Mouse (Mus musculus) hindbrain, embryonic 10.5 days (tissue): ENCODE measurements at regions not wholly inside any gene's neighbourhood (a gene's known extent, or its start where the extent isn't known, plus 50 kb on each side); places are given as distances from the start of the nearest gene placed in this dataset.

Experiments used
- DNase-seq: peaks from one replicate; pipeline ENCODE4 v3.0.0-alpha.2; 2017; ENCODE audit warnings: low spot score
- H3K27ac ChIP-seq: fragments of 300-500 bp; sonication (generic); 2 replicates; pipeline ENCODE4 v1.5.1; 2016; ENCODE audit warnings: mild to moderate bottlenecking, moderate library complexity
- H3K27me3 ChIP-seq: fragments of 300-500 bp; sonication (generic); 2 replicates; pipeline ENCODE4 v1.6.1; 2016; ENCODE audit warnings: mild to moderate bottlenecking; ENCODE audit not compliant: poor library complexity, insufficient read depth, severe bottlenecking
- H3K36me3 ChIP-seq: fragments of 300-500 bp; sonication (generic); 2 replicates; pipeline ENCODE4 v1.6.1; 2016; ENCODE audit warnings: mild to moderate bottlenecking, moderate library complexity
- H3K4me1 ChIP-seq: fragments of 300-500 bp; sonication (generic); replicated peaks from 2 replicates; pipeline ENCODE4 v1.6.1; 2016; ENCODE audit warnings: mild to moderate bottlenecking
- H3K4me3 ChIP-seq: fragments of 300-500 bp; sonication (generic); 2 replicates; pipeline ENCODE4 v1.5.1; 2016; ENCODE audit warnings: mild to moderate bottlenecking, moderate library complexity
- H3K9me3 ChIP-seq: fragments of 300-500 bp; sonication (generic); 2 replicates; pipeline ENCODE4 v1.6.1; 2016; ENCODE audit warnings: mild to moderate bottlenecking, moderate library complexity
- WGBS: fragments of 180-500 bp; shearing (Covaris S2); methylation state at CpG from one replicate; pipeline ENCODE4 v1.1.7; 2016; 5-methylcytosine and 5-hydroxymethylcytosine counted together

DNA sequence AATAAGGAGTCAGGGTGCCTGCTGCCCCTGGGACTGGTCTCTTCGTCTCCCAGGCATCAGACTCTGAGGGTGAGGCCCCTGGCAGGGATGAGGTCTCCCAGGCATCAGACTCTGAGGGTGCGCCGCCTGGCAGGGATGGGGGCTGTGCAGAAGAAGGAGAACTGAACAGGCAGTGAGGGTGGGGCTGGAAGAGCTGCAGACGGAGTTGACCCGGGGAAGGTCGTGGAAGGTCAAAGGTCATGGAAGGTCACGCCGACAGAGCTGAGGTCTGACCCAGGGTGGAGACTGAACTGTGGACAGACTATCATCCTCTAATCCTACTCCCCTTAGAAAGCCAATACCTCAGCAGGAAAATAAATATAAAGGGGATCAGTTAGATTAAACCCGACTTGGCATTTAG is 50.6 kb upstream of the Grik3 start:
- 24% methylated on average over 9 of the region's 9 CpGs for WGBS
- no peak overlapping the region for H3K4me3 ChIP-seq
- no peaks in the 10 kb centered on the region for H3K36me3 ChIP-seq
- H3K4me1 ChIP-seq, result peaks cover 39% of the 10 kb centered on the region
- DNase-seq, result no peak
- no peak overlapping the region for H3K27ac ChIP-seq
- H3K27me3 ChIP-seq, result peaks cover 9% of the 10 kb centered on the region; the same call in 1 of the 2 replicates
- no peaks in the 10 kb centered on the region for H3K9me3 ChIP-seq

- 82% methylated on average over 13 of the region's 13 CpGs for WGBS
- Histone ChIP-seq H3K9me3 (no peaks in the 10 kb centered on the region), H3K27me3 (peaks cover 9% of the 10 kb centered on the region; the same call in 1 of the 2 replicates), H3K27ac (peak overlapping the region; percentile 40; the same call in 1 of the 2 replicates), H3K4me1 (peaks cover 46% of the 10 kb centered on the region), H3K4me3 (no peak overlapping the region), H3K36me3 (no peaks in the 10 kb centered on the region)
- no peak for DNase-seq
These were observed 53.2 kb upstream of the Grik3 start for GRCm38 (mm10) chr4:125437161-125437822.

DNA sequence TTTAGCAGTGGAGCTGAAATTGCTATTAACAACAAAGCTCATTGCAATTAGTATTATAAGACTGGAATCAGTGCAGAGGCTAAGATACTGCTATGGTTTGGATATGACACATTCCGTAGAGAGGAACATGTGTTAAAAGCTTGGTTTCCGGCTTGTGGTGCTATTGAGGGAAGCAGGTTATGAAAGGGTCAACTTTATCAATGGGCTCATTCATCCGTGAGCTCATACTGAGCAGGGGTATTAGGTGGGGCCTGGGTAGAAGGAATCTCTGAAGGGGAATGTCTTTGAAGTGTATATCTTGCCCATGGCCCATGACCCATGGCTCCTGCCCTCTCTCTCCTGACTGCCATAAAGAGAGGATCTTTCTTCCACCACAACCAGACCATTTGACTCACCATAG is 57.0 kb upstream of the Grik3 start:
- WGBS, result 32% methylated on average over 3 of the region's 3 CpGs
- no peak for DNase-seq

GRCm38 (mm10) chr4:125431648-125432047 is 58.9 kb upstream of the Grik3 start:
- Histone ChIP-seq H3K4me3 (no peak overlapping the region), H3K36me3 (no peaks in the 10 kb centered on the region), H3K9me3 (no peaks in the 10 kb centered on the region), H3K27me3 (peaks cover 11% of the 10 kb centered on the region), H3K27ac (no peak overlapping the region), H3K4me1 (peaks cover 16% of the 10 kb centered on the region)
- DNase-seq, result no peak

More for the DNA sequence above, 57.0 kb upstream of the Grik3 start:
- H3K4me3 ChIP-seq, result no peak overlapping the region
- peaks cover 25% of the 10 kb centered on the region for H3K4me1 ChIP-seq
- peaks cover 11% of the 10 kb centered on the region; the same call in 1 of the 2 replicates for H3K27me3 ChIP-seq
- 0 out of 2 replicates have a peak overlapping the region, but pooled peaks have one; percentile 2 for H3K27ac ChIP-seq
- no peaks in the 10 kb centered on the region for H3K36me3 ChIP-seq
- H3K9me3 ChIP-seq, result no peaks in the 10 kb centered on the region

- no peak for DNase-seq
- 80% methylated on average over 4 of the region's 4 CpGs for WGBS
- H3K4me1 ChIP-seq, result peaks cover 12% of the 10 kb centered on the region
These were observed 59.7 kb upstream of the Grik3 start for GRCm38 (mm10) chr4:125430845-125431244.

GRCm38 (mm10) chr4:125428736-125429135 is 61.8 kb upstream of the Grik3 start:
- Histone ChIP-seq H3K36me3 (no peaks in the 10 kb centered on the region), H3K27me3 (peaks cover 15% of the 10 kb centered on the region), H3K9me3 (no peaks in the 10 kb centered on the region), H3K4me3 (no peak overlapping the region), H3K27ac (no peak overlapping the region), H3K4me1 (peaks cover 25% of the 10 kb centered on the region)
- WGBS, result 91% methylated on average over 14 of the region's 14 CpGs
- no peak for DNase-seq

More at GRCm38 (mm10) chr4:125430845-125431244, 59.7 kb upstream of the Grik3 start:
- Histone ChIP-seq H3K36me3 (no peaks in the 10 kb centered on the region), H3K27ac (no peak overlapping the region), H3K9me3 (no peaks in the 10 kb centered on the region), H3K27me3 (peaks cover 14% of the 10 kb centered on the region), H3K4me3 (no peak overlapping the region)

GRCm38 (mm10) chr4:125420561-125421241 is 69.8 kb upstream of the Grik3 start:
- Histone ChIP-seq H3K27ac (no peak overlapping the region), H3K4me3 (no peak overlapping the region), H3K4me1 (peaks cover 38% of the 10 kb centered on the region), H3K9me3 (no peaks in the 10 kb centered on the region), H3K36me3 (no peaks in the 10 kb centered on the region), H3K27me3 (peaks cover 55% of the 10 kb centered on the region)
- DNase-seq, result no peak
- whole genome bisulfite sequencing, result 52% methylated on average over 5 of the region's 5 CpGs

GRCm38 (mm10) chr4:125419491-125420255 is 70.8 kb upstream of the Grik3 start:
- no peak for DNase-seq
- Histone ChIP-seq H3K27me3 (peaks cover 57% of the 10 kb centered on the region), H3K4me3 (no peak overlapping the region), H3K4me1 (peaks cover 38% of the 10 kb centered on the region), H3K36me3 (no peaks in the 10 kb centered on the region), H3K9me3 (no peaks in the 10 kb centered on the region), H3K27ac (no peak overlapping the region)
- WGBS, result 51% methylated on average over 12 of the region's 12 CpGs

DNA sequence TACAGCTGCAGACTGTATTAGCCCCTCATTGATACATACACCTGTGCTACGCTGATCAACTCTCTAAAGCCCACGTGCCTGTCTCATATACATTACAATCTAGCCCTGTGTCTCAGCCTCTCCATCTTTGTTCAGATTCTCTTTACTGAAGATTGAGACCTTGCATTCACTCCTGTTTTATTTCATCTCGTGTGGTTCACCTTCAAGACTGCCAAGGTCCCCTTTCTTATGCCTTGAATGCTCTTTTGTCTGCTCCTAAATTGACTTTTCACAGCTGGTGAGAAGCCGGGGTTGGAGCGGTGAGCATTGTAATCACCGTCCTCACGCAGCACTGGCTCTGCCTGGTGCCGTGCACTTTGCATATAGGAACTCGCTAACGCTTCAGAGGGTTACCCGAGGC is 75.2 kb upstream of the Grik3 start:
- H3K9me3 ChIP-seq, result no peaks in the 10 kb centered on the region
- no peak overlapping the region for H3K4me3 ChIP-seq
- 23% methylated on average over 11 of the region's 11 CpGs for WGBS
- H3K36me3 ChIP-seq, result no peaks in the 10 kb centered on the region
- H3K27me3 ChIP-seq, result peaks cover 40% of the 10 kb centered on the region
- DNase-seq, result no peak
- peaks cover 40% of the 10 kb centered on the region for H3K4me1 ChIP-seq
- H3K27ac ChIP-seq, result no peak overlapping the region

DNA sequence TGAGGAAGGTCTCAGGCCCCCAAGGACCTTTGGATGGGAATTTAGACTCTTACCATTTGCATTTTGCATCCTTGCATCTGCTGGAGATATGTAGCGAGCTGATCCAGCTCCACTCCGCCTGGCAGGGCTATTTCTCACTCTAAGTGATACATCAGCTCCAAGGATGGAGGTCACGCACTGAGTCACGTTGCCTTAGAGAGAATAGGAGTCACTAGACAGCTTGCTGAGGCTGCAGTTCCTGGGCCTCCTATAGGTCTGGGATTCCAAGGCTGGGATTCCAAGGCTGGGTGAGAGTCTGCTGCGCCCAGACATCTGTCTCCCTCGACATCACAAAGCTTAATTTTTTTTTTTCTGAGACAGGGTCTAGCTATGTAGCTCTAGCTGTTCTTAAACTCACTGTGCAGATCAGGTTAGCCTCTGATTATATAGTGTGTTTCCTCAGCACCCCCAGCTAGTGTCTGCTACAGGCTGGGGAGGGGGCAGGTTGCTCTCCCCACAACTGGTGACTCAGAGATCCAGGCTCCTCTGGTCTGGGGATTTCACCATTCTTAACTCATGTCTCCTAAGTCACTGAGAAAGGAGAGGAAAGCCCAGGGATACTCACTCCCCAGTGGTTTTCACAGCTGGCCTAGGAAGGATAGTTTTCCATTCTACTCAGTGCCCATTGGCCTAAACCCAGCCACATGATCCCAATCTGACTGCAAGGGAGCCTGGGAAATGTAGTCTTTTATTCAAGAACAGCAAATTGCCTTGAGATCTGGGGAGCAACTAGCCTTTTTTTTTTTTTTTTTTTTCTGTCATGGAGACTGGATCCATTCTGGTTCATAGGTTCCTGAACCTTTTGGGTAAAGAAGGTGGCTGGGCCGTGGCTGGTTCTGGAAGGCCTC is 76.4 kb upstream of the Grik3 start:
- H3K36me3 ChIP-seq, result no peaks in the 10 kb centered on the region
- 82% methylated on average over 7 of the region's 7 CpGs for WGBS
- no peak overlapping the region for H3K27ac ChIP-seq
- peaks cover 36% of the 10 kb centered on the region for H3K27me3 ChIP-seq
- H3K4me1 ChIP-seq, result peaks cover 40% of the 10 kb centered on the region
- no peaks in the 10 kb centered on the region for H3K9me3 ChIP-seq
- no peak overlapping the region for H3K4me3 ChIP-seq
- DNase-seq, result no peak

GRCm38 (mm10) chr4:125410736-125411441 is 79.6 kb upstream of the Grik3 start:
- H3K27me3 ChIP-seq, result peaks cover 24% of the 10 kb centered on the region
- no peak overlapping the region for H3K27ac ChIP-seq
- no peak for DNase-seq
- no peaks in the 10 kb centered on the region for H3K36me3 ChIP-seq
- H3K4me1 ChIP-seq, result peaks cover 63% of the 10 kb centered on the region
- H3K9me3 ChIP-seq, result no peaks in the 10 kb centered on the region
- 46% methylated on average over 8 of the region's 8 CpGs for WGBS
- no peak overlapping the region for H3K4me3 ChIP-seq
